Mouse (Mus musculus): ENCODE measurements around the gene Ccdc92. TPM values are rescaled to one million over a fixed set of nuclear protein-coding genes. Genes with fewer than 3 reads are reported as not detected.

The Ccdc92 gene
- polyA plus RNA-seq, 1 experiment: 21.5 TPM

GRCm38 (mm10) chr5:124812466-124812865 lies 49.8 kb downstream of the Ccdc92 start:
- H3K4me1 ChIP-seq (ENCODE audit: control insufficient read depth, insufficient read depth, low read length): no peaks in the 10 kb centered on the region
- H3K4me3 ChIP-seq (replicated peaks; ENCODE audit: extremely low read depth, low read depth, low read length): no peak overlapping the region
- DNase-seq: no peak
- TF ChIP-seq POLR2A (IDR thresholded peaks at IDR 0.05; ENCODE audit: borderline replicate concordance, extremely low read depth, low read depth, low read length): no peak
- WGBS: 77% methylated on average over 12 of the region's 12 CpGs

- no peak overlapping the region for H3K4me3 ChIP-seq (replicated peaks; ENCODE audit: extremely low read depth, low read depth, low read length)
- DNase-seq: peak; percentile 14
- 57% methylated on average over 4 of the region's 4 CpGs for WGBS
- TF ChIP-seq CTCF (IDR thresholded peaks at IDR 0.05; ENCODE audit: insufficient read depth, low read length): no peak
- no peak for TF ChIP-seq POLR2A (IDR thresholded peaks at IDR 0.05; ENCODE audit: borderline replicate concordance, extremely low read depth, low read depth, low read length)
- H3K4me1 ChIP-seq (ENCODE audit: control insufficient read depth, insufficient read depth, low read length): no peaks in the 10 kb centered on the region
Measured at GRCm38 (mm10) chr5:124809708-124810366, 52.4 kb downstream of the Ccdc92 start.

GRCm38 (mm10) chr5:124792112-124792511 lies 70.1 kb downstream of the Ccdc92 start:
- no peak for DNase-seq
- 85% methylated on average over 7 of the region's 7 CpGs for WGBS
- H3K4me1 ChIP-seq (ENCODE audit: control insufficient read depth, insufficient read depth, low read length): no peaks in the 10 kb centered on the region
- TF ChIP-seq CTCF (IDR thresholded peaks at IDR 0.05; ENCODE audit: insufficient read depth, low read length): no peak
- no peak for TF ChIP-seq POLR2A (IDR thresholded peaks at IDR 0.05; ENCODE audit: borderline replicate concordance, extremely low read depth, low read depth, low read length)
- H3K4me3 ChIP-seq (replicated peaks; ENCODE audit: extremely low read depth, low read depth, low read length): no peak overlapping the region

DNA sequence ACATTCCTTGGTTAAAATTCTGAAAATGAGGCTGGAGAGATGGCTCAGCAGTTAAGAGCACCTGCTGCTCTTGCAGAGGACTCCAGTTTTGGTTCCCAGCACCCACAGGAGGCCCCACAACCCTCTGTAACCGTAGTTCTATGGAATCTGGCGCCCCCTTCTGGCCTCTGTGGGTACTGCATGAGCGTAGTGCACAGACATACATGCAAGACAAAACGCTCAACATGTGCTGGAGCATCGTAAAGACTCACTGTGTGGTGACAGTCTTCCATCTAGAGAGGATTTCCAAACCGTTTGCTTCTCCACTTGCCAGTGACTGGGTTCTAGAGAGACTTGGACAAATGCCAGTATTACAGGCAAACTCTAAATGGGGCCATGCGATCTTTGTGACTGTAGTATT lies 76.6 kb downstream of the Ccdc92 start:
- no peak for DNase-seq
- Histone ChIP-seq H3K4me3 (replicated peaks; ENCODE audit: extremely low read depth, low read depth, low read length) (no peak overlapping the region), H3K4me1 (ENCODE audit: control insufficient read depth, insufficient read depth, low read length) (no peaks in the 10 kb centered on the region)
- TF ChIP-seq CTCF (IDR thresholded peaks at IDR 0.05; ENCODE audit: insufficient read depth, low read length) (peak; percentile 11; the same call in 1 of the 2 replicates), POLR2A (IDR thresholded peaks at IDR 0.05; ENCODE audit: borderline replicate concordance, extremely low read depth, low read depth, low read length) (no peak)
- WGBS: 79% methylated on average over 7 of the region's 7 CpGs

Other genes with a start within 250 kb of the Ccdc92 start
- gene Atp6v0a2, start 233.8 kb downstream of the Ccdc92 start, polyA plus RNA-seq (2012; rRNA removed): 39.2 and 45.3 TPM in 2 replicates
- 4.6 and 6.5 TPM in 2 replicates for gene Dnah10, start 137.3 kb downstream of the Ccdc92 start, polyA plus RNA-seq (2012; rRNA removed)
- gene Zfp664, start 267 bp upstream of the Ccdc92 start, polyA plus RNA-seq (2012; rRNA removed): 26.6 and 27.7 TPM in 2 replicates
- 20.2 and 26.0 TPM in 2 replicates for gene Rflna, start 140.8 kb upstream of the Ccdc92 start, polyA plus RNA-seq (2012; rRNA removed)

All from lung, adult 2 months (tissue).